Mouse (Mus musculus) layer of hippocampus, adult 18-20 months (tissue): ENCODE results near the gene Bpifb3. TPM values are rescaled to one million over a fixed set of nuclear protein-coding genes. Genes with fewer than 3 reads are reported as not detected.

Experiments used
- DNase-seq, 2 experiments: peaks; one replicate each; pipeline ENCODE4 v3.0.0; 2022; ENCODE audit warnings: low spot score in 2 of 2
- long read RNA-seq: library from polyadenylated mRNA; stranded (forward); transcript quantifications from one replicate; pipeline ENCODE4 v2.0.0, GENCODE M21; 2021
- total RNA-seq, 2 experiments: library from RNA; stranded (reverse); gene quantifications; 2 replicates each; pipeline ENCODE4 v1.2.3; 2021

Gene Bpifb3
- total RNA-seq = not detected
- long read RNA-seq = 0 reads

- DNase-seq = no peak
Measured at GRCm38 (mm10) chr2:153917930-153918329, at the start of gene Bpifb3. Bpifb3 (plus strand) TSS chr2:153918230.

- DNase-seq = no peak
Measured at GRCm38 (mm10) chr2:153870984-153871383, 47.0 kb upstream of the Bpifb3 start, which contains the start of gene Sun5. Sun5 (minus strand) TSS chr2:153871084.

- no peak for DNase-seq
Measured at GRCm38 (mm10) chr2:153874745-153875144, 43.3 kb upstream of the Bpifb3 start, which contains the start of gene Bpifb2. Bpifb2 (plus strand) TSS chr2:153875045.

- DNase-seq = no peak
Measured at GRCm38 (mm10) chr2:153899111-153899510, 18.9 kb upstream of the Bpifb3 start.

GRCm38 (mm10) chr2:153900088-153900487 is 17.9 kb upstream of the Bpifb3 start, which contains the start of gene Bpifb6:
Bpifb6 (plus strand) TSS chr2:153900388.
- DNase-seq = no peak

GRCm38 (mm10) chr2:153902726-153903125 is 15.3 kb upstream of the Bpifb3 start:
- DNase-seq = no peak

- DNase-seq = no peak
Measured at GRCm38 (mm10) chr2:153906626-153907025, 11.4 kb upstream of the Bpifb3 start.

GRCm38 (mm10) chr2:153914151-153914550 is 3.9 kb upstream of the Bpifb3 start:
- DNase-seq = peak in 1 of 2 experiments; percentile 62

GRCm38 (mm10) chr2:153921246-153921645 is 3.2 kb downstream of the Bpifb3 start:
- peak in 1 of 2 experiments; percentile 12 for DNase-seq

GRCm38 (mm10) chr2:153929871-153930413 is 11.9 kb downstream of the Bpifb3 start:
- peak in 1 of 2 experiments; percentile 48 for DNase-seq

GRCm38 (mm10) chr2:153931125-153931524 is 13.1 kb downstream of the Bpifb3 start:
- DNase-seq = peak in 1 of 2 experiments; percentile 15

- DNase-seq = no peak
Measured at GRCm38 (mm10) chr2:153933311-153933710, 15.3 kb downstream of the Bpifb3 start.

- no peak for DNase-seq
Measured at GRCm38 (mm10) chr2:153935348-153935747, 17.3 kb downstream of the Bpifb3 start.

GRCm38 (mm10) chr2:153937843-153938242 is 19.8 kb downstream of the Bpifb3 start, which contains the start of gene Bpifb4:
Bpifb4 (plus strand) TSS chr2:153938212.
- no peak for DNase-seq

GRCm38 (mm10) chr2:153943537-153943936 is 25.5 kb downstream of the Bpifb3 start:
- peak in 1 of 2 experiments; percentile 78 for DNase-seq

GRCm38 (mm10) chr2:153944567-153944966 is 26.5 kb downstream of the Bpifb3 start:
- no peak for DNase-seq

- peak; percentile 51 to 87 for DNase-seq
Measured at GRCm38 (mm10) chr2:153952897-153953296, 34.9 kb downstream of the Bpifb3 start.

- DNase-seq = peak in 1 of 2 experiments; percentile 23
Measured at GRCm38 (mm10) chr2:153953836-153954235, 35.8 kb downstream of the Bpifb3 start.

- DNase-seq = peak in 1 of 2 experiments; percentile 55
Measured at GRCm38 (mm10) chr2:153962821-153963331, 44.8 kb downstream of the Bpifb3 start.

- DNase-seq = no peak
Measured at GRCm38 (mm10) chr2:153963334-153963733, 45.3 kb downstream of the Bpifb3 start.

- DNase-seq = peak in 1 of 2 experiments; percentile 22
Measured at GRCm38 (mm10) chr2:153970221-153970620, 52.2 kb downstream of the Bpifb3 start.

GRCm38 (mm10) chr2:153974582-153974981 is 56.6 kb downstream of the Bpifb3 start, which contains the start of gene Bpifa6:
Bpifa6 (plus strand) TSS chr2:153974945.
- DNase-seq = no peak
